In genomic region chr6:121473093-121473821, GRCm38 (mm10) we compare ENCODE assay signal across 8 mouse cellular contexts. TPM values are rescaled to one million over a fixed set of nuclear protein-coding genes. Genes with fewer than 3 reads are reported as not detected.
DNase-seq lines count a peak whose midpoint lies in the region; ATAC-seq and TF ChIP-seq lines count a peak whose summit lies in the region.

TSS of gene Iqsec3 (minus strand) at chr6:121473678.

- H3K27me3 ChIP-seq in forebrain, embryonic 16.5 days (replicated peaks; ENCODE audit: control insufficient read depth, insufficient read depth, low read length) = peaks cover 9% of the 10 kb centered on the region; the same call in 1 of the 2 replicates
- H3K27me3 ChIP-seq in thymus, adult 2 months (ENCODE audit: control insufficient read depth, insufficient read depth, low read length) = no peaks in the 10 kb centered on the region

- ATAC-seq in forebrain, embryonic 16.5 days = peak; percentile 96

- peak; percentile 54 for DNase-seq in CD4-positive helper T cell, adult 2 months (ENCODE audit: low read depth, low spot score)
- peak; percentile 58 for DNase-seq in c-Kit-positive CD71-positive TER-119-positive erythroid progenitor cells, embryonic 14.5 days (ENCODE audit: low spot score)
- DNase-seq in heart, postnatal 25 days (ENCODE audit: low spot score) = peak; percentile 55
- peak; percentile 85 to 87 for DNase-seq in layer of hippocampus, adult 18-20 months (ENCODE audit: low spot score in 2 of 2)
- DNase-seq in lung, adult 18-20 months = peak; percentile 53 to 61
- peak; percentile 82 for DNase-seq in thymus, adult 2 months

- peak within 1 kb of the TSS; percentile 91 for H3K27ac ChIP-seq in forebrain, embryonic 16.5 days (ENCODE audit: low read length)
- peak within 1 kb of the TSS; percentile 91 for H3K27ac ChIP-seq in olfactory bulb, adult 2 months (ENCODE audit: insufficient read depth, low read depth, low read length)
- H3K27ac ChIP-seq in thymus, adult 2 months (ENCODE audit: control insufficient read depth, insufficient read depth, low read length) = no peak within 1 kb of the TSS

- peak; percentile 97 for TF ChIP-seq POLR2A in olfactory bulb, adult 2 months (IDR thresholded peaks at IDR 0.05; ENCODE audit: insufficient read depth, low read depth, low read length)
- no peak for TF ChIP-seq POLR2A in thymus, adult 2 months (IDR thresholded peaks at IDR 0.05; ENCODE audit: control insufficient read depth, extremely low read depth, insufficient read depth, low read length, poor library complexity)

- H3K9me3 ChIP-seq in forebrain, embryonic 16.5 days (ENCODE audit: control insufficient read depth, low read length) = no peaks in the 10 kb centered on the region

- H3K4me3 ChIP-seq in forebrain, embryonic 16.5 days (replicated peaks; ENCODE audit: low read length) = peak within 1 kb of the TSS; percentile 55
- peak within 1 kb of the TSS; percentile 90 for H3K4me3 ChIP-seq in olfactory bulb, adult 2 months (ENCODE audit: insufficient read depth, low read depth, low read length)
- no peak within 1 kb of the TSS for H3K4me3 ChIP-seq in thymus, adult 2 months (ENCODE audit: control insufficient read depth, insufficient read depth, low read length)

- WGBS in forebrain, embryonic 16.5 days = under 1% methylated on average over 57 of the region's 65 CpGs
- WGBS in olfactory bulb, adult 2 months = under 1% methylated on average over 65 of the region's 65 CpGs
- 6% methylated on average over 65 of the region's 65 CpGs for WGBS in thymus, adult 2 months

- peak within 1 kb of the TSS; percentile 55 for H3K4me2 ChIP-seq in forebrain, embryonic 16.5 days (ENCODE audit: low read length)

- H3K36me3 ChIP-seq in forebrain, embryonic 16.5 days (ENCODE audit: control insufficient read depth, insufficient read depth) = no peaks in the 10 kb centered on the region
- no peaks in the 10 kb centered on the region for H3K36me3 ChIP-seq in thymus, adult 2 months (ENCODE audit: control insufficient read depth, insufficient read depth, low read length)

- H3K9ac ChIP-seq in forebrain, embryonic 16.5 days (replicated peaks; ENCODE audit: low read depth, low read length) = peak within 1 kb of the TSS; percentile 85

- peaks cover 10% of the 10 kb centered on the region for H3K4me1 ChIP-seq in forebrain, embryonic 16.5 days (replicated peaks; ENCODE audit: control insufficient read depth, insufficient read depth, low read length)
- H3K4me1 ChIP-seq in olfactory bulb, adult 2 months (ENCODE audit: control insufficient read depth, insufficient read depth, low read length) = peaks cover 14% of the 10 kb centered on the region
- no peaks in the 10 kb centered on the region for H3K4me1 ChIP-seq in thymus, adult 2 months (replicated peaks; ENCODE audit: control insufficient read depth, insufficient read depth, low read length)

- intact Hi-C loops in heart, postnatal 25 days (cut with DNase I) = no loop called here

- TF ChIP-seq CTCF in olfactory bulb, adult 2 months (IDR thresholded peaks at IDR 0.05; ENCODE audit: insufficient read depth, low read depth, low read length) = no peak
- peak; percentile 45; the same call in 1 of the 2 replicates for TF ChIP-seq CTCF in thymus, adult 2 months (IDR thresholded peaks at IDR 0.05; ENCODE audit: borderline replicate concordance, control insufficient read depth, extremely low read depth, insufficient read depth, low read length, poor library complexity)

RNA-seq across cellular contexts. Expression of gene Iqsec3, which starts in this region (rescaled TPM):
- 3.9 and 6.2 TPM in 2 replicates for polyA plus RNA-seq in forebrain, embryonic 16.5 days (2015; fragmentation: Nextera tagmentation; extraction: Ambion mirVana)
- under 1 TPM; 0.39 to 0.61 TPM for total RNA-seq in heart, postnatal 25 days (2021)
- total RNA-seq in layer of hippocampus, adult 18-20 months (2021) = 100 to 1,000 TPM; 132 to 138 TPM
- not detected in 2 replicates for polyA plus RNA-seq in olfactory bulb, adult 2 months (2012; ENCODE audit: insufficient read depth, insufficient read length, low replicate concordance, missing spikeins)
- 0.09 and 0.19 TPM in 2 replicates for polyA plus RNA-seq in thymus, adult 2 months (2012; rRNA removed)

Comparison
In these comparisons a context has a peak if more than half of its experiments do, and no peak if none do; other contexts are left out.
1. RNA of gene Iqsec3 (total RNA-seq): 132 to 138 TPM in layer of hippocampus, adult 18-20 months; 0.39 to 0.61 TPM in heart, postnatal 25 days; every median in the first group is over 10 times any median in the second.
2. Peak in DNase-seq in heart, postnatal 25 days; RNA of the gene not detected or under 1 TPM.
3. Peak in DNase-seq in thymus, adult 2 months; RNA of the gene not detected or under 1 TPM.
4. Peak in every context shown above with its lines, with median percentiles within 50 percentile points of each other: DNase-seq.